Mouse (Mus musculus): ENCODE data around the gene 4930451I11Rik.

4930451I11Rik gene

GRCm38 (mm10) chr7:126782693-126783092, 48.7 kb downstream of the 4930451I11Rik start:
- DNase-seq (ENCODE audit: inconsistent age in 2 of 2, low spot score in 1 of 2), result peak in 1 of 2 experiments; percentile 51

- peak in 1 of 2 experiments; percentile 76 for DNase-seq (ENCODE audit: inconsistent age in 2 of 2, low spot score in 1 of 2)
Measured at GRCm38 (mm10) chr7:126781661-126782370, 49.6 kb downstream of the 4930451I11Rik start.

- DNase-seq (ENCODE audit: inconsistent age in 2 of 2, low spot score in 1 of 2), result peak in 1 of 2 experiments; percentile 66
Measured at GRCm38 (mm10) chr7:126780971-126781635, 50.3 kb downstream of the 4930451I11Rik start, which contains the start of gene Tbx6. Gene Tbx6, plus strand, starts transcription at chr7:126781483.
